Mouse (Mus musculus): ENCODE results near the gene Kcnip4.

DNA sequence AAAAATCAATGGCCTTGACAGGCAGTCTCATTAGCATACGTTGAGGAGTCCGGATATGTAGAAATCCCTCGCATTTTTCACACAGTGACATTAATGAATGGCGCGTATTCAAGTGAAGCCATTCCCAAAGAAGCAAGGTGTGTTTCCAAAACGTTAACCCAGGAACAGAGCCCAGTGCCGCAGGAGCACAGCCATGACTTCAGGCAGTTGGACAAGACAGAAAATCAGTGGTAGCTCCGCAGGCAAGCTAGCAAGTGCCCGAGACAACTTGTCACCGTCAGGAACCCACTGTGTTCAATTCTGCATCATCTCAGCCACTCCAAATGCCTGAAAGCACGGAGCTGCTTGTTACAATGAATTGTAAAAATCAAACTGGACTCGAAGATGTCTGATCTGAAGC, 1014.5 kb downstream of the Kcnip4 start:
- TF ChIP-seq GATA1 (IDR thresholded peaks at IDR 0.05; ENCODE audit: low read length) (no peak), TAL1 (IDR thresholded peaks at IDR 0.05; ENCODE audit: low read length) (no peak)
